Mouse (Mus musculus) midbrain, embryonic 10.5 days (tissue): ENCODE measurements at regions not wholly inside any gene's neighbourhood (a gene's known extent, or its start where the extent isn't known, plus 50 kb on each side); places are given as distances from the start of the nearest gene placed in this dataset.

Experiments used
- DNase-seq: peaks from one replicate; pipeline ENCODE4 v3.0.0-alpha.2; 2017; ENCODE audit warnings: low spot score
- H3K27ac ChIP-seq: fragments of 300-500 bp; sonication (generic); replicated peaks from 2 replicates; pipeline ENCODE4 v1.5.1; 2016; ENCODE audit warnings: mild to moderate bottlenecking
- H3K27me3 ChIP-seq: fragments of 300-500 bp; sonication (generic); 2 replicates; pipeline ENCODE4 v1.6.1; 2016; ENCODE audit warnings: low read depth, mild to moderate bottlenecking; ENCODE audit not compliant: poor library complexity, severe bottlenecking
- H3K36me3 ChIP-seq: fragments of 300-500 bp; sonication (generic); 2 replicates; pipeline ENCODE4 v1.6.1; 2016; ENCODE audit warnings: mild to moderate bottlenecking, moderate library complexity
- H3K4me1 ChIP-seq: fragments of 300-500 bp; sonication (generic); 2 replicates; pipeline ENCODE4 v1.6.1; 2016
- H3K4me3 ChIP-seq: fragments of 300-500 bp; sonication (generic); 2 replicates; pipeline ENCODE4 v1.5.1; 2016; ENCODE audit warnings: mild to moderate bottlenecking, moderate library complexity
- H3K9me3 ChIP-seq: fragments of 300-500 bp; sonication (generic); replicated peaks from 2 replicates; pipeline ENCODE4 v1.6.1; 2016; ENCODE audit warnings: mild to moderate bottlenecking
- WGBS: fragments of 180-500 bp; shearing (Covaris S2); methylation state at CpG from one replicate; pipeline ENCODE4 v1.1.7; 2016; 5-methylcytosine and 5-hydroxymethylcytosine counted together

DNA sequence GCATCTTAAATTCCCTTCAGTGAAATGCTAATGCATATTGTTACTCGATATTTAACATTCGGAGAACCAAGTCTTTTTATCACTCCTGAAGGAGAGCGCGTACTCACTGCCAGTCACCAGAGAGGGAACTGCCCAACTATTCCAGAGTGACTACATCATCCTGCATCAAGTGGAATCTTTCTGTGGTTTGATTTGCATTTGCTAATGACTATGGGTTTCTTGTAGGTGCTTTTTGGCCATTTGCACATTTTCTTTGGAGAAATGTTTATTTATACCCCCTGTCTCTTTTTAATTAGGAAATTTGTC lies 249.3 kb upstream of the Rnaseh2b start:
- Histone ChIP-seq H3K27ac (no peak overlapping the region), H3K27me3 (no peaks in the 10 kb centered on the region), H3K4me3 (no peak overlapping the region), H3K4me1 (no peaks in the 10 kb centered on the region), H3K36me3 (no peaks in the 10 kb centered on the region), H3K9me3 (no peaks in the 10 kb centered on the region; the same call in 1 of the 2 replicates)
- 93% methylated on average over 4 of the region's 4 CpGs for WGBS
- DNase-seq: no peak

- H3K36me3 ChIP-seq: no peaks in the 10 kb centered on the region
- H3K4me1 ChIP-seq: no peaks in the 10 kb centered on the region
- no peaks in the 10 kb centered on the region for H3K9me3 ChIP-seq
- no peaks in the 10 kb centered on the region for H3K27me3 ChIP-seq
- no peak for DNase-seq
- H3K27ac ChIP-seq: no peak overlapping the region
- no peak overlapping the region for H3K4me3 ChIP-seq
- WGBS: 89% methylated on average over 6 of the region's 6 CpGs
These were observed 241.4 kb upstream of the Rnaseh2b start for GRCm38 (mm10) chr14:62050941-62051340.

GRCm38 (mm10) chr14:62051923-62052322 lies 240.5 kb upstream of the Rnaseh2b start:
- Histone ChIP-seq H3K4me3 (no peak overlapping the region), H3K27me3 (no peaks in the 10 kb centered on the region), H3K36me3 (no peaks in the 10 kb centered on the region), H3K9me3 (no peaks in the 10 kb centered on the region), H3K4me1 (no peaks in the 10 kb centered on the region), H3K27ac (no peak overlapping the region)
- no peak for DNase-seq
- 71% methylated on average over 1 of the region's 1 CpGs for whole genome bisulfite sequencing

- Histone ChIP-seq H3K27me3 (no peaks in the 10 kb centered on the region), H3K27ac (no peak overlapping the region), H3K9me3 (no peaks in the 10 kb centered on the region), H3K4me1 (no peaks in the 10 kb centered on the region), H3K36me3 (no peaks in the 10 kb centered on the region), H3K4me3 (no peak overlapping the region)
- DNase-seq: no peak
- WGBS: 83% methylated on average over 6 of the region's 6 CpGs
These were observed 239.4 kb upstream of the Rnaseh2b start for GRCm38 (mm10) chr14:62053004-62053403.

DNA sequence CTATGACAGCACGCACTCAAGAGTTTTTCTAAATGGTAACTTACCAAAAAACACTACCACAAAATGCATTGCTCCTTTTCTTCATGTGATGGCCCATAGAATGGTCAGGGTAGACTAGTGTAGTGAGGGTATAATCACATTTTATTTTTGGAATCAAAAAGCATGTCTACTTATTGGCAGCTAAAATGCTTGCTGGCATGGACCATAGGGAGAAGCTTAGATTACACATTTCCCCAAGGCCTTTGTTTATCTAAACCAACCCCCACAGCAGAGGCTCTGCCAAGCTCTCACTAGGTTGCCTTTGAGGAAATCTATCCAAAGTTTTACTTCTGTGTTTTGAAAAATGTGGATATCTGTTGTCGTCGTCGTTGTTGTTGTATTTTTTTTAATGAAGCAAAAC lies 235.3 kb upstream of the Rnaseh2b start:
- no peak overlapping the region for H3K27ac ChIP-seq
- H3K36me3 ChIP-seq: no peaks in the 10 kb centered on the region
- H3K9me3 ChIP-seq: no peaks in the 10 kb centered on the region
- DNase-seq: no peak
- 81% methylated on average over 4 of the region's 4 CpGs for WGBS
- H3K4me1 ChIP-seq: no peaks in the 10 kb centered on the region
- no peaks in the 10 kb centered on the region for H3K27me3 ChIP-seq
- H3K4me3 ChIP-seq: no peak overlapping the region

DNA sequence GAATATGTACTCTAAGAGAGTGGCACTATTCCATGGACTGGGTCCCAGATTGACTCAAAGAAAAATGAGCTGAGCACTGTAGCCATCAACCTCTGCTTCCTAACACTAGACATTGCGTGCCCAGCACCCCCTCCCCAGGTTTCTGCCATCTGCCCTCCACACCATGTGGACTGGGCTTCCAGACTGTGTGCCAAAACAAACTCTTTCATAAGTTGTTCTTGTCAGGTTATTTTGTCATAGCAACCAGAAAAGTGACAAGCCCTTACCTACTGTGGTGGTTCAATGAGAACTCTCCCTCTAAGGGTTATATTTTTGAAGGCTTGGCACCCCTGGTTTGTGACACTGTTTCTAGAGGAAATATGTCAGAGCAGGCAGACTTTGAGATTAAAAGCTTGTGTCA lies 234.3 kb upstream of the Rnaseh2b start:
- Histone ChIP-seq H3K4me3 (no peak overlapping the region), H3K27me3 (no peaks in the 10 kb centered on the region), H3K36me3 (no peaks in the 10 kb centered on the region), H3K9me3 (no peaks in the 10 kb centered on the region), H3K4me1 (no peaks in the 10 kb centered on the region), H3K27ac (no peak overlapping the region)
- no peak for DNase-seq
- 86% methylated on average over 1 of the region's 1 CpGs for WGBS

GRCm38 (mm10) chr14:62071140-62071539 lies 221.2 kb upstream of the Rnaseh2b start:
- Histone ChIP-seq H3K4me3 (no peak overlapping the region), H3K9me3 (no peaks in the 10 kb centered on the region), H3K36me3 (no peaks in the 10 kb centered on the region), H3K4me1 (no peaks in the 10 kb centered on the region), H3K27ac (no peak overlapping the region), H3K27me3 (no peaks in the 10 kb centered on the region)
- no peak for DNase-seq
- 91% methylated on average over 6 of the region's 6 CpGs for WGBS

- WGBS: 53% methylated on average over 2 of the region's 2 CpGs
- H3K36me3 ChIP-seq: no peaks in the 10 kb centered on the region
- H3K4me1 ChIP-seq: no peaks in the 10 kb centered on the region
- H3K27ac ChIP-seq: no peak overlapping the region
- no peak overlapping the region for H3K4me3 ChIP-seq
- H3K9me3 ChIP-seq: no peaks in the 10 kb centered on the region
- DNase-seq: no peak
- no peaks in the 10 kb centered on the region for H3K27me3 ChIP-seq
These were observed 208.3 kb upstream of the Rnaseh2b start for GRCm38 (mm10) chr14:62084047-62084446.

GRCm38 (mm10) chr14:62088174-62088573 lies 204.2 kb upstream of the Rnaseh2b start:
- Histone ChIP-seq H3K4me3 (no peak overlapping the region), H3K4me1 (no peaks in the 10 kb centered on the region), H3K36me3 (no peaks in the 10 kb centered on the region), H3K9me3 (no peaks in the 10 kb centered on the region), H3K27me3 (no peaks in the 10 kb centered on the region), H3K27ac (no peak overlapping the region)
- WGBS: 84% methylated on average over 3 of the region's 3 CpGs
- no peak for DNase-seq

DNA sequence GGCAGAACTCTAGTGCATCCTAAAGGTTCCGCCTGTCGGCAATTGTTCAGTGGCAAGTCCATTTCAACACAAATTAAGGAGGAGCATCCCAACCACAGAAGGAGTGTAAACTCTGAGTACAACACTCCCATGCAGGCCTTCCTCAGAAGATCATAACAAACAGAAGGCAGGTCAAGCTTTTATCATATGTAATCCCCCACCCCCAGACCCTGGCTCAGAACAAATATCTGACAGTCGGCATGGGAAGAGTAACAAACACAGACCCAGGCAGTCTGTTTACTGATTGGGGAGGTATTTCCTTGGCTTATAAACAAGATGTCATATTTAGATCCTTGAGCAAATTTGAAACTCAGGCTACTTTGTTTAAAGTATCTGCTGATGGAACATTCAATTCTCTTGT lies 174.9 kb upstream of the Rnaseh2b start:
- no peaks in the 10 kb centered on the region for H3K9me3 ChIP-seq
- DNase-seq: no peak
- no peaks in the 10 kb centered on the region for H3K4me1 ChIP-seq
- H3K27ac ChIP-seq: no peak overlapping the region
- H3K4me3 ChIP-seq: no peak overlapping the region
- 94% methylated on average over 3 of the region's 3 CpGs for WGBS
- H3K27me3 ChIP-seq: no peaks in the 10 kb centered on the region
- H3K36me3 ChIP-seq: no peaks in the 10 kb centered on the region

DNA sequence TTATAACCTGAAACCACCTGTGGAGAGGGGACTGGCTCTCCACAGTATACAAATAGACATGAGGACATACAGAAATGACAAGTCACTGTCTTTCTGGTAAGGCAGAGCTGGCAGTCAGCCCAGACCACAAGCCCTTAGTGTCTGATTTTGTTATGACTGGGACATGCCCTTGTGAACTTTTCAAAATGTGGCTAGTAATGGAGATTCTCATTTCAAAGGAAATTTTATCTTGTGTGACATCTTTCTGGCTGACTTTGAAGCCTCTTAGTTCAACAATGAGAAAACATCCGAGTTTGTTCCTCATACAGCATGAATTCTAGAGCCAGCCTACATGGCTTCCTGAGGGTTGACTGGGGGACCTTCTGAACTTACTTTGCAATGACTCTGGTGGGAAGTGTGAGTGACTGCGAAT lies 173.8 kb upstream of the Rnaseh2b start:
- Histone ChIP-seq H3K4me3 (no peak overlapping the region), H3K27ac (no peak overlapping the region), H3K27me3 (no peaks in the 10 kb centered on the region), H3K4me1 (0 out of 2 replicates have a peak, but pooled peaks cover 5% of the 10 kb centered on the region), H3K36me3 (no peaks in the 10 kb centered on the region), H3K9me3 (no peaks in the 10 kb centered on the region)
- 68% methylated on average over 2 of the region's 2 CpGs for WGBS
- no peak for DNase-seq

DNA sequence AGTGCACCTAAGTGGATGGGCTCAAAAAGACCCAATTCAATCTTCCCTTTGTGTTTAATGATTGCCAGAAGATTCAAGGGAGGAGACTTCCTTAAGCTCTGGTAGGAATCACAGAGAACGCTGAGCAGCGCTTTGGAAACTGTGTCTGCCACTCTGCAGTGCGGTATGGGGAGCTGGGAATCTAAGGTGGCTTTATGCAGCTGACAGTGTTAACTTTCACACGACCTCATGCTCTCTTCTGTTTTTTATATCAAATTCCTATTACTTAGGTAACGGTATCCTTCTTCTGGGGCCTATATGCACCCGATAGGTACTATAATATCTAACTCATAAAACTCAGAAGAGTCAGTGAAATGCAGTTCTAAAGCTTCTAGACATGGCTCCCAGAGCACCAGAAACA lies 163.5 kb upstream of the Rnaseh2b start:
- no peak for DNase-seq
- Histone ChIP-seq H3K27me3 (no peaks in the 10 kb centered on the region), H3K36me3 (no peaks in the 10 kb centered on the region), H3K4me3 (no peak overlapping the region), H3K4me1 (no peaks in the 10 kb centered on the region), H3K9me3 (no peaks in the 10 kb centered on the region), H3K27ac (no peak overlapping the region)
- 82% methylated on average over 6 of the region's 6 CpGs for WGBS

DNA sequence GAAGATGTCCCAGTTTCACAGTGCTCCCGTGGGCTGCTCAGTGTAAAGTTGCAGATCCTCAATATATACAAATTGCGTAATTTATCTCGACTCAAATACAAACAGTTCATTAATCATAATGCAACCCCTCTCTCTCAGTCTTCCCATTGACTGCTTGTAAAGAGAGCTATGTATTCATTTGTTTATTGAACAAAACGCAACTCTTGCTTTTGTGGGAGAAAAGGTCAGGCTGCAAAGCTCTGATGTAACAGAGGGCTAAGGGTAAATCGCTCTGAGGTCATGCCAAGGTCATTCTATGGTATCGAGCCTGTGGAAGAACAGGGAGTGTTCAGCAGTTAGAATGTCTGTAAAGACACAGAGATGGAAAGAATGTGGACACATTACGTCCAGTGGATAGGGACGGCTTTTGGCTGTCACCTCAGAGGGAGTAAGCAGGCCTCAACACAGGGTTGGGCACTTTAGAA lies 160.0 kb upstream of the Rnaseh2b start:
- H3K4me3 ChIP-seq: no peak overlapping the region
- no peak for DNase-seq
- H3K4me1 ChIP-seq: no peaks in the 10 kb centered on the region
- WGBS: 85% methylated on average over 8 of the region's 8 CpGs
- H3K27ac ChIP-seq: no peak overlapping the region
- H3K27me3 ChIP-seq: no peaks in the 10 kb centered on the region
- H3K36me3 ChIP-seq: no peaks in the 10 kb centered on the region
- peaks cover 8% of the 10 kb centered on the region for H3K9me3 ChIP-seq

DNA sequence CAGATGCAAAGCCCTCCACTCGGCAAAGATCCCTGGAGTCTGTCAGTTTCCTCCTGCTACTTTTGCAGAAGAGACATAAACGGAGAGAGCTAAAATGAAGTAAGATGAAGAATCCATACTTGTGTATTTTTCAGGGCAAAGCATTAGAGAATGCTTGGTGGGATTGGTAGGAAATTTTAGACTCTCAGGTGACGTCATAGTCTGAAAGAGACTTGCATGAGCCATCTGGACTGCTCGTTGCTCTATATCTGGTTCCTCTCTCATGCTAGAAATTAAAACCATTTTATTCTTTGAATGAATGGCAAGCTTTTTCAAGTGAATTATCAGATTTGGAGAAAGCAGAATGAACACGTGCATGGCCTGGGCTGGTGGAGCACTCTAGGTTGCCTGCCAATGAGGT lies 154.4 kb upstream of the Rnaseh2b start:
- Histone ChIP-seq H3K4me3 (no peak overlapping the region), H3K27ac (no peak overlapping the region), H3K27me3 (no peaks in the 10 kb centered on the region), H3K9me3 (peaks cover 8% of the 10 kb centered on the region), H3K36me3 (no peaks in the 10 kb centered on the region), H3K4me1 (no peaks in the 10 kb centered on the region)
- DNase-seq: no peak
- WGBS: 87% methylated on average over 5 of the region's 5 CpGs
